ENCODE assay signal across 15 mouse cellular contexts in the genomic region with DNA sequence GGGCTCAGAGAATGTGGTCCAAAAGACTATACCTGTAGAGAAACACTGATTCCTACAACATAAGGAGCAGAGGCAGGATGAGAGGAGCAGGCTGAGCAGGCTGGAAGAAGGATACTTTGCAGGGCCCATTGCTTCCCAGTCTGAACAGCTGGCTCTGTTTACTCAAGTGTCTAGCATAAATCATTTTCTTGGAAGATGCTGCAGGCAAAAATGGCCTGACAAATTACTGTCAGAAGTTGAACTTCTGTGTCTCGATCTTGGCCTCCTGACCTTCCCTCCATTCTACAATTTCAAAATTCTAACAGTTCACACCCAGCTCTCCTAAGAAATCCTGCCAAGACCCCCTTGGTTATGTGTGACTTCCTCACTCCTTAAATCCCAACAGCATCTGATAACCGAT.
DNase-seq lines count a peak whose midpoint lies in the region; ATAC-seq and TF ChIP-seq lines count a peak whose summit lies in the region.
"Had no signal": no experiment of that assay in that cellular context is flagged by ENCODE, and none has a peak within 500 bp of the region (broad histone marks: within the 10 kb centered on the region; RNA-seq: fewer than 3 reads in every experiment).

No protein-coding gene starts in this region.

- WGBS in lung, embryonic 14.5 days, result 20% methylated on average over 2 of the region's 2 CpGs
- 49% methylated on average over 2 of the region's 2 CpGs for WGBS in lung, adult 2 months
- WGBS in intestine, embryonic 16.5 days, result 17% methylated on average over 2 of the region's 2 CpGs

- intact Hi-C loops in left cerebral cortex, postnatal 25 days (cut with DNase I), result no loop called here

- H3K36me3 ChIP-seq in lung, embryonic 14.5 days (ENCODE audit: insufficient read depth), result no peaks in the 10 kb centered on the region
- H3K36me3 ChIP-seq in intestine, embryonic 16.5 days (ENCODE audit: control insufficient read depth, insufficient read depth, low read length), result no peaks in the 10 kb centered on the region
- H3K36me3 ChIP-seq: embryonic facial prominence, embryonic 12.5 days; hindbrain, embryonic 15.5 days; limb, embryonic 13.5 days had no signal

- H3K9me3 ChIP-seq in lung, embryonic 14.5 days (ENCODE audit: low read depth, low read length), result no peaks in the 10 kb centered on the region
- no peaks in the 10 kb centered on the region for H3K9me3 ChIP-seq in intestine, embryonic 16.5 days (ENCODE audit: control insufficient read depth, low read length)
- H3K9me3 ChIP-seq: embryonic facial prominence, embryonic 12.5 days; forebrain, embryonic 13.5 days; hindbrain, embryonic 15.5 days; limb, embryonic 13.5 days had no signal

- H3K27ac ChIP-seq in lung, embryonic 14.5 days (ENCODE audit: low read depth), result no peak overlapping the region
- H3K27ac ChIP-seq in intestine, embryonic 16.5 days (ENCODE audit: low read length), result peak overlapping the region; percentile 39; the same call in 1 of the 2 replicates
- H3K27ac ChIP-seq: embryonic facial prominence, embryonic 12.5 days; forebrain, embryonic 13.5 days; hindbrain, embryonic 15.5 days; limb, embryonic 13.5 days had no signal

- peak; percentile 79; the same call in 1 of the 2 replicates for ATAC-seq in lung, embryonic 14.5 days (ENCODE audit: insufficient read depth)
- no peak; the same call in 1 of the 2 replicates for ATAC-seq in intestine, embryonic 16.5 days
- ATAC-seq: forebrain, embryonic 13.5 days had no signal

- DNase-seq in lung, embryonic 14.5 days, result peak; percentile 90
- DNase-seq in lung, adult 2 months, result no peak
- peak; percentile 62 for DNase-seq in lung, postnatal 10 days
- DNase-seq in left cerebral cortex, postnatal 25 days (ENCODE audit: low spot score in 2 of 2), result no peak
- no peak for DNase-seq in c-Kit-positive CD71-positive TER-119-positive erythroid progenitor cells, embryonic 14.5 days (ENCODE audit: low spot score)
- no peak for DNase-seq in cerebellum, adult 11 months
- DNase-seq: adrenal gland, postnatal 36 days; cerebellum, adult 18-20 months; gastrocnemius, postnatal 25 days; layer of hippocampus, adult 9-11 months had no signal

- no peaks in the 10 kb centered on the region for H3K27me3 ChIP-seq in lung, embryonic 14.5 days (ENCODE audit: insufficient read depth, low read length)
- no peaks in the 10 kb centered on the region for H3K27me3 ChIP-seq in intestine, embryonic 16.5 days (replicated peaks; ENCODE audit: control insufficient read depth, insufficient read depth, low read length)
- H3K27me3 ChIP-seq: embryonic facial prominence, embryonic 12.5 days; forebrain, embryonic 13.5 days; hindbrain, embryonic 15.5 days; limb, embryonic 13.5 days had no signal

- peaks cover 8% of the 10 kb centered on the region; the same call in 1 of the 2 replicates for H3K4me1 ChIP-seq in lung, embryonic 14.5 days (ENCODE audit: insufficient read depth)
- no peaks in the 10 kb centered on the region; the same call in 1 of the 2 replicates for H3K4me1 ChIP-seq in lung, adult 2 months (ENCODE audit: control insufficient read depth, insufficient read depth, low read length)
- H3K4me1 ChIP-seq in intestine, embryonic 16.5 days (ENCODE audit: control insufficient read depth, insufficient read depth, low read length), result peaks cover 21% of the 10 kb centered on the region

- no peak for TF ChIP-seq POLR2A in lung, adult 2 months (IDR thresholded peaks at IDR 0.05; ENCODE audit: borderline replicate concordance, extremely low read depth, low read depth, low read length)

- H3K4me2 ChIP-seq in lung, embryonic 14.5 days, result no peak overlapping the region
- H3K4me2 ChIP-seq in intestine, embryonic 16.5 days (ENCODE audit: low read depth, low read length), result no peak overlapping the region
- H3K4me2 ChIP-seq: embryonic facial prominence, embryonic 12.5 days; forebrain, embryonic 13.5 days; hindbrain, embryonic 15.5 days; limb, embryonic 13.5 days had no signal

- H3K9ac ChIP-seq in lung, embryonic 14.5 days, result no peak overlapping the region
- no peak overlapping the region for H3K9ac ChIP-seq in intestine, embryonic 16.5 days (ENCODE audit: low read depth, low read length)
- H3K9ac ChIP-seq: embryonic facial prominence, embryonic 12.5 days; forebrain, embryonic 13.5 days; hindbrain, embryonic 15.5 days; limb, embryonic 13.5 days had no signal

- no peak overlapping the region for H3K4me3 ChIP-seq in lung, embryonic 14.5 days (ENCODE audit: low read depth, low read length)
- no peak overlapping the region for H3K4me3 ChIP-seq in lung, adult 2 months (replicated peaks; ENCODE audit: extremely low read depth, low read depth, low read length)
- no peak overlapping the region for H3K4me3 ChIP-seq in intestine, embryonic 16.5 days (ENCODE audit: low read length)
- H3K4me3 ChIP-seq: embryonic facial prominence, embryonic 12.5 days; forebrain, embryonic 13.5 days; hindbrain, embryonic 15.5 days; limb, embryonic 13.5 days had no signal

- no peak for TF ChIP-seq CTCF in lung, embryonic 14.5 days (IDR thresholded peaks at IDR 0.05; ENCODE audit: low read depth)
- no peak for TF ChIP-seq CTCF in lung, adult 2 months (IDR thresholded peaks at IDR 0.05; ENCODE audit: insufficient read depth, low read length)

Comparison
In these comparisons a context has a peak if more than half of its experiments do, and no peak if none do; other contexts are left out.
1. DNase-seq: peak in lung, embryonic 14.5 days (single experiment) and lung, postnatal 10 days (single experiment); none in lung, adult 2 months (single experiment), left cerebral cortex, postnatal 25 days (0 of 2), c-Kit-positive CD71-positive TER-119-positive erythroid progenitor cells, embryonic 14.5 days (single experiment) and cerebellum, adult 11 months (single experiment).